Mouse (Mus musculus) lung, adult 18-20 months (tissue): ENCODE data around the gene Tapbp.

Experiments used
- DNase-seq, 2 experiments: peaks; one replicate each; pipeline ENCODE4 v3.0.0; 2022; ENCODE audit warnings: mixed read lengths in 2 of 2

Tapbp gene

DNA sequence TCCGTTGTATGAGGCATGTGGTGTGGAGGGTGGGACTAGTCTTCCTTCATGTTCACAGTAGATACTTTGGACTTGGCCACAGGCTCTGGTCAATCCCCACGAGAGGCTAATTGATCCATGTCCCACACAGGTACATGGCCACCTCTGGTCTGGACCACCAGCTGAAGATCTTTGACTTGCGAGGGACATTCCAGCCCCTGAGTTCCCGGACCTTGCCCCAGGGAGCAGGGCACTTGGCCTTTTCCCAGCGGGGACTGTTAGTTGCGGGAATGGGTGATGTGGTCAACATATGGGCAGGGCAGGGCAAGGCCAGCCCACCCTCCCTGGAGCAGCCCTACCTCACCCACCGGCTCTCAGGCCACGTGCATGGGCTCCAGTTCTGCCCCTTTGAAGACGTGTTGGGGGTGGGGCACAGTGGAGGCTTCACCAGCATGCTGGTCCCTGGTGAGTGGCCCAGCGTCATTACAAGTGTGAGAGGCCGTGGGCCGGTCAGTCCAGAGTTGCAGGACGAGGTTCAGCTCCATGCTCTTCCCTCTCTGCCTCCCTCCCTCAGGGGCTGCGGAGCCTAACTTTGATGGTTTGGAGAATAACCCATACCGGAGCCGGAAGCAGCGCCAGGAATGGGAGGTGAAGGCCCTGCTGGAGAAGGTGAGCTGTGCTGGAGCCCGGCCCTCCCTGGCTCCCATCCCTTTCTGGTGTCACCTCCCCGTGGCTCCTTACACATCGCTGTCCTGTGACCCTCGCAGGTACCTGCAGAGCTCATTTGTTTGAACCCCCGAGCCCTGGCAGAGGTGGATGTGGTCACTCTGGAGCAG lies 32.6 kb downstream of the Tapbp start:
- DNase-seq = no peak

- no peak for DNase-seq
Measured at GRCm38 (mm10) chr17:33948905-33949537, 33.3 kb downstream of the Tapbp start.

DNA sequence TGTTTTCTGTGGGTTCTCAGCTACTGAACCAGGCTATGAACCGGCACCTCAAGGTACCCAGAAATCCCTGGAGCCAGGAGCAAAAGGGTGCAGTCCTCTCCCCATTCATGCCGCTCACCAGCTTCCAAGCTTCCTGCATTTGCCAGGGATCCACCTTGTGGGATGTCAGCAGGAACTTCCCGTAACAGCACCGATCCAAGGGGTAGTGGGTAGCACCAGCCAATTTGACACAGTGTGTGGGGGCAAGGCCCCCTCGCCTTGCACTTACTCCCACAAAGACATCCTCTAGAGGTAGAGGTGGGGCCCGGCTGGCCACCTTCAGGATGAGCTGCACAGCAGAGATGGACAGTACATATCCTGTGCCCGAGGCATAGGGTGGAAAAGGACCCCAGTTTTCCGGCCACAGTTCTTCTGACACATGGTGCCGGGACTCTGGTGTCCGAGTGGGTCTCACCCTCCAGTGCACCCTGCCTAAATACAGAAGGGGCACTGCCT lies 34.5 kb downstream of the Tapbp start:
- DNase-seq = no peak

DNA sequence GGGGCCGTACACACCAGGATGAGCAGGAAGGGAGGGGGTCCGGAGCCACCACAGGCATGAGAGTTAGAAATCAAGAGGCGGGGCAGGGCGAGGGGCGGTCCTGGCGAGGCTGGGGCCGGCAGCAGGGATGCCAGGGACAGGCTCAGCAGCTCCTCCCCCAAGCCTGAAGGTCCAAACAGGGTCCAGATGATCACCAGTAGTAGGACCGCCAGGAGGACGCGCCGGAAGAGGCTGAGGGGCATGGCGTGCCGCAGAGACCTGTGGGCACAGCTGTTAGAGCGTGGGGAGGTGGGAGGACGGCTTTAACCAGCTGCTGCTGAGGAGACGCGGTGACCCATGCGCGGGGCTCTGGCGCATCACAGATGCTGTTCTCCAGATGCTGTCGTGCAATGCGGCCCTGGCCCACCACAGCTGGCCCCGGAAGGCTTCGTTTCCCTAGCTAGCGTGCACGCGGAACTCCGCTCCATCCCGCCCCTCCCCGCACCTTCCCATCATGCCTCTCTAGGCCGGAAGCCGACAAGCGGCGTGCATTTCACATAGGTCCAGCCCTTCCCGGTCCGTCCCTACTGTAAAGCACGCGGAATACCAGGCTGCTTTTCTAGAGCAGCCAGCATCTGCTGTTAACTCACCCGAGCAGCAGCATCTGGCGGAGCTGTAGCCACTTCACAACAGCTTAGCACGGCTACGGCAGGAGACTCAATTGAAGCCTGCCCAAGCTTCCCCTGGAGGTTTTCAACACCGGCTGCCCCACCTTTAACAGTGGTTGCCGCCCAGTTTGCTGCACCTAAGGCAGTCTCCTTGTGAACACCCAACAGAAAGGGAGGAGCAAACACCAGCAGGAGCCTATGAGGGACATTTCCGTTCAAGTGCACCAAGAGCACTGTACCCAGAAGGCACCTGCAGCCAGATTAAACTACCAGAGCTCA lies 35.6 kb downstream of the Tapbp start, which contains the start of gene B3galt4:
Gene B3galt4 (minus strand): TSS at position 468 of the 926 bp plus-strand sequence.
- peak; percentile 72 to 79 for DNase-seq

- DNase-seq = peak in 1 of 2 experiments; percentile 3
Measured at GRCm38 (mm10) chr17:33952015-33952414, 36.3 kb downstream of the Tapbp start.

GRCm38 (mm10) chr17:33952879-33953278 lies 37.2 kb downstream of the Tapbp start:
- no peak for DNase-seq

GRCm38 (mm10) chr17:33953310-33953709 lies 37.6 kb downstream of the Tapbp start:
- no peak for DNase-seq

GRCm38 (mm10) chr17:33953961-33954565 lies 38.4 kb downstream of the Tapbp start:
- DNase-seq = no peak

DNA sequence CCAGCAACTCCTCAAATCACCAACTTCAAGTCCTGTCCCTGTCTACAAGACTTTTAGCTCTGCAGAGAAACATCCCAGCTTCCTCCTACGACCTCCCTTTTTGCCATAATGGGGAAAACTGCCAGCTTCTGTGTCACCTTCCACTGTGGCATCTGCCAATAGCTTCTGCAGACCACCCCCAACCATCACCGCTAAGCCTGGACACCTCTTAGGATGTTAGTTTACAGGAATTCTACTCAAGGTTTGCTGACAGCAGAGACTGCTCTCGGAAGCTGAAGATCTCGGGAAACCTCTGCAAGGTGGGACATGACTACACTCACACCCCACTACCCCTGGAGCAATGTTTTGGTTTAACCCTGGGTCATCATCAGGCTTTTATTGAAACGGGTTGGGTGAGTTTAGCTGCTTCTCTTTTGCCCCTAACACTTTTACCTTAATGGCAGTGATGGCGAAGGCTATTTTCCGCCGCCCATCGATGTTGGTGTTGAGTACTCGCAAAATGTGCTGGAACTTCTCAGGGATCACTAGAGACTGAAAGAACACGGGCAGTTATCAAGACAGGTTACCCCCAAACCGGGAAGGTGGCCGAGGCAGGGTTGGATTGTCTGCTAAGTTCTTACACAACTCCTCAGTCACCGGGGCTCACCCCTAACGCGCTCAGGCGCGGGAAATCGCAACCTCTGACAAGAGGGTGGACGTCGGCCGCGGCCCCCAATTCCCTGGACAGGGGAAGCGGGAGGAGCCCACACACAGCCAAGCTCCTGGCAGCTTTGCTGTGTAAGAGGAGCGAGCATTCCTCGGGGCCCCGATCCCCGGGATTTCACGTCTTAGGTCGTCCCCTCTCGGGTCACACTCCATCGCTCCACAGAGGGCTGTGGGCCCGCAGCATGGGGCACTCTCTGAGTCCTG lies 39.2 kb downstream of the Tapbp start:
- peak; percentile 3 to 44 for DNase-seq

- DNase-seq = peak; percentile 97 to 98
Measured at GRCm38 (mm10) chr17:33955555-33956214, 40.0 kb downstream of the Tapbp start, which contains the start of the genes Vps52 and Rps18. Gene Vps52, plus strand, starts transcription at chr17:33955812. Gene Rps18, minus strand, starts transcription at chr17:33956001.

GRCm38 (mm10) chr17:33956336-33956735 lies 40.6 kb downstream of the Tapbp start:
- DNase-seq = no peak

GRCm38 (mm10) chr17:33957493-33957892 lies 41.8 kb downstream of the Tapbp start:
- DNase-seq = no peak

- DNase-seq = no peak
Measured at GRCm38 (mm10) chr17:33958451-33958850, 42.8 kb downstream of the Tapbp start.

- no peak for DNase-seq
Measured at GRCm38 (mm10) chr17:33959135-33959534, 43.4 kb downstream of the Tapbp start.

DNA sequence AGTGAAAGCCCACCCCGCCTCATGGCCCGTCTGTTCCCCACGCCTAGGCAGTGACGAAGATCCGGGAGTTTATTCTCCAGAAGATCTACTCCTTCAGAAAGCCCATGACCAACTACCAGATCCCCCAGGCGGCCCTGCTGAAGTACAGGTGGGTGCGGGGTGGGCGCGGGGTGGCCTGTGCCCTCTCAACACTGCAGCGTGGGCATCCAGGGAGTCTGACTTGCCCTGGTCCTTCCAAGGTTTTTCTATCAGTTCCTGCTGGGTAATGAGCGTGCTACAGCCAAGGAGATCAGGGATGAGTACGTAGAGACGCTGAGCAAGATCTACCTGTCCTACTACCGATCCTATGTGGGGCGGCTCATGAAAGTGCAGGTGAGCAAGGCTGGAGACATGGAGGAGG lies 44.2 kb downstream of the Tapbp start:
- no peak for DNase-seq

- no peak for DNase-seq
Measured at GRCm38 (mm10) chr17:33962876-33963275, 47.2 kb downstream of the Tapbp start.

- no peak for DNase-seq
Measured at GRCm38 (mm10) chr17:33965082-33965845, 49.6 kb downstream of the Tapbp start.

- DNase-seq = no peak
Measured at GRCm38 (mm10) chr17:33965846-33966550, 50.3 kb downstream of the Tapbp start.

- DNase-seq = peak; percentile 75 to 79
Measured at GRCm38 (mm10) chr17:33968489-33968888, 52.8 kb downstream of the Tapbp start.
